Mouse (Mus musculus): ENCODE measurements around the gene Ddah2. TPM values are rescaled to one million over a fixed set of nuclear protein-coding genes. Genes with fewer than 3 reads are reported as not detected.

Gene Ddah2
- total and polyA plus RNA-seq, 3 experiments, result 52.4 to 242 (median 180) TPM

- ATAC-seq (ENCODE audit: extremely low read depth, insufficient number of reproducible peaks, low FRiP score, poor library complexity, severe bottlenecking) (no peak), DNase-seq (ENCODE audit: low spot score) (no peak)
- H3K4me1 ChIP-seq (ENCODE audit: insufficient read depth, low read depth, low read length), result peaks cover 76% of the 10 kb centered on the region
- no peaks in the 10 kb centered on the region for H3K27me3 ChIP-seq (ENCODE audit: insufficient read depth, low read length)
- H3K4me3 ChIP-seq (ENCODE audit: low read depth, low read length), result no peak overlapping the region
- no peaks in the 10 kb centered on the region for H3K9me3 ChIP-seq (replicated peaks)
- TF ChIP-seq TAL1 (conservative IDR thresholded peaks at IDR 0.05; ENCODE audit: low read depth, low read length) (no peak), CTCF (IDR thresholded peaks at IDR 0.05; ENCODE audit: low read depth, low read length) (no peak), POLR2AphosphoS5 (IDR thresholded peaks at IDR 0.05; ENCODE audit: insufficient replicate concordance, low read depth, low read length) (no peak), GATA2 (IDR thresholded peaks at IDR 0.05; ENCODE audit: borderline replicate concordance, low read depth, low read length) (no peak), GATA1 (IDR thresholded peaks at IDR 0.05; ENCODE audit: borderline replicate concordance, low read length) (no peak)
- peaks cover 100% of the 10 kb centered on the region for H3K36me3 ChIP-seq (replicated peaks)
Observed at GRCm38 (mm10) chr17:35096597-35096996, 37.8 kb downstream of the Ddah2 start.

- Histone ChIP-seq H3K4me3 (ENCODE audit: low read depth, low read length) (no peak overlapping the region), H3K27me3 (ENCODE audit: insufficient read depth, low read length) (no peaks in the 10 kb centered on the region), H3K4me1 (ENCODE audit: insufficient read depth, low read depth, low read length) (peaks cover 76% of the 10 kb centered on the region), H3K9me3 (replicated peaks) (no peaks in the 10 kb centered on the region), H3K36me3 (replicated peaks) (peaks cover 100% of the 10 kb centered on the region)
- TF ChIP-seq GATA2 (IDR thresholded peaks at IDR 0.05; ENCODE audit: borderline replicate concordance, low read depth, low read length), result no peak
- no peak for TF ChIP-seq CTCF (IDR thresholded peaks at IDR 0.05; ENCODE audit: low read depth, low read length)
- TF ChIP-seq TAL1 (conservative IDR thresholded peaks at IDR 0.05; ENCODE audit: low read depth, low read length), result no peak
- no peak for TF ChIP-seq GATA1 (IDR thresholded peaks at IDR 0.05; ENCODE audit: borderline replicate concordance, low read length)
- no peak for TF ChIP-seq POLR2AphosphoS5 (IDR thresholded peaks at IDR 0.05; ENCODE audit: insufficient replicate concordance, low read depth, low read length)
- ATAC-seq (ENCODE audit: extremely low read depth, insufficient number of reproducible peaks, low FRiP score, poor library complexity, severe bottlenecking) (no peak), DNase-seq (ENCODE audit: low spot score) (no peak)
Observed at GRCm38 (mm10) chr17:35097164-35097655, 38.4 kb downstream of the Ddah2 start.

GRCm38 (mm10) chr17:35100196-35100765 lies 41.4 kb downstream of the Ddah2 start:
- Histone ChIP-seq H3K9me3 (replicated peaks) (no peaks in the 10 kb centered on the region), H3K4me1 (ENCODE audit: insufficient read depth, low read depth, low read length) (peaks cover 81% of the 10 kb centered on the region), H3K4me3 (ENCODE audit: low read depth, low read length) (no peak overlapping the region), H3K27me3 (ENCODE audit: insufficient read depth, low read length) (no peaks in the 10 kb centered on the region), H3K36me3 (replicated peaks) (peaks cover 96% of the 10 kb centered on the region)
- DNase-seq (ENCODE audit: low spot score), result no peak
- no peak for ATAC-seq (ENCODE audit: extremely low read depth, insufficient number of reproducible peaks, low FRiP score, poor library complexity, severe bottlenecking)
- TF ChIP-seq CTCF (IDR thresholded peaks at IDR 0.05; ENCODE audit: low read depth, low read length) (no peak), GATA1 (IDR thresholded peaks at IDR 0.05; ENCODE audit: borderline replicate concordance, low read length) (no peak)

- no peak for ATAC-seq (ENCODE audit: extremely low read depth, insufficient number of reproducible peaks, low FRiP score, poor library complexity, severe bottlenecking)
- Histone ChIP-seq H3K9me3 (replicated peaks) (no peaks in the 10 kb centered on the region), H3K27me3 (ENCODE audit: insufficient read depth, low read length) (no peaks in the 10 kb centered on the region), H3K4me3 (ENCODE audit: low read depth, low read length) (no peak overlapping the region), H3K4me1 (ENCODE audit: insufficient read depth, low read depth, low read length) (peaks cover 86% of the 10 kb centered on the region), H3K36me3 (replicated peaks) (peaks cover 87% of the 10 kb centered on the region)
- DNase-seq (ENCODE audit: low spot score), result no peak
- TF ChIP-seq POLR2AphosphoS5 (IDR thresholded peaks at IDR 0.05; ENCODE audit: insufficient replicate concordance, low read depth, low read length), result no peak
- no peak for TF ChIP-seq TAL1 (conservative IDR thresholded peaks at IDR 0.05; ENCODE audit: low read depth, low read length)
- TF ChIP-seq CTCF (IDR thresholded peaks at IDR 0.05; ENCODE audit: low read depth, low read length), result no peak
- no peak for TF ChIP-seq GATA1 (IDR thresholded peaks at IDR 0.05; ENCODE audit: borderline replicate concordance, low read length)
- no peak for TF ChIP-seq GATA2 (IDR thresholded peaks at IDR 0.05; ENCODE audit: borderline replicate concordance, low read depth, low read length)
Observed at GRCm38 (mm10) chr17:35101161-35101560, 42.3 kb downstream of the Ddah2 start.

DNA sequence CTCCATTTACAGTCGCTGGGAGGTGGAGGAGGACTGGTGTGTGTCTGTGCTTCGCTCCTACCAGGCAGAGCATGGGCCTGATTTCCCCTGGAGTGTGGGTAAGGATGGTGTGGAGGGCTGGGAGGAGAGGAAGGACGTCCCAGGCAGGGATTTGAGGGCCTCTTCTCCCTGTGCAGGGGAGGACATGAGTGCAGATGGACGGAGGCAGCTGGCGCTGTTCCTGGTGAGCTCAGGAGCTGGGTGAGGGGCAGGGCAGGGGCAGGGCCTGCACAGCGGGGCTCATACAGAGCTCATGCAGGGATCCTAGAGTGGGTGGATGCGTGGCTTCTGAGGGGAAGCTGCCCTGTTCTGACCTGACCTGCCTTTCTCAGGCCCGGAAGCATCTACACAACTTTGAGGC lies 43.5 kb downstream of the Ddah2 start:
- no peaks in the 10 kb centered on the region for H3K27me3 ChIP-seq (ENCODE audit: insufficient read depth, low read length)
- DNase-seq (ENCODE audit: low spot score) (no peak), ATAC-seq (ENCODE audit: extremely low read depth, insufficient number of reproducible peaks, low FRiP score, poor library complexity, severe bottlenecking) (no peak)
- H3K4me1 ChIP-seq (ENCODE audit: insufficient read depth, low read depth, low read length), result peaks cover 86% of the 10 kb centered on the region
- no peaks in the 10 kb centered on the region for H3K9me3 ChIP-seq (replicated peaks)
- TF ChIP-seq GATA1 (IDR thresholded peaks at IDR 0.05; ENCODE audit: borderline replicate concordance, low read length) (no peak), TAL1 (conservative IDR thresholded peaks at IDR 0.05; ENCODE audit: low read depth, low read length) (no peak), CTCF (IDR thresholded peaks at IDR 0.05; ENCODE audit: low read depth, low read length) (no peak), POLR2AphosphoS5 (IDR thresholded peaks at IDR 0.05; ENCODE audit: insufficient replicate concordance, low read depth, low read length) (no peak), GATA2 (IDR thresholded peaks at IDR 0.05; ENCODE audit: borderline replicate concordance, low read depth, low read length) (no peak)
- H3K4me3 ChIP-seq (ENCODE audit: low read depth, low read length), result no peak overlapping the region; the same call in 1 of the 2 replicates
- H3K36me3 ChIP-seq (replicated peaks), result peaks cover 76% of the 10 kb centered on the region

DNA sequence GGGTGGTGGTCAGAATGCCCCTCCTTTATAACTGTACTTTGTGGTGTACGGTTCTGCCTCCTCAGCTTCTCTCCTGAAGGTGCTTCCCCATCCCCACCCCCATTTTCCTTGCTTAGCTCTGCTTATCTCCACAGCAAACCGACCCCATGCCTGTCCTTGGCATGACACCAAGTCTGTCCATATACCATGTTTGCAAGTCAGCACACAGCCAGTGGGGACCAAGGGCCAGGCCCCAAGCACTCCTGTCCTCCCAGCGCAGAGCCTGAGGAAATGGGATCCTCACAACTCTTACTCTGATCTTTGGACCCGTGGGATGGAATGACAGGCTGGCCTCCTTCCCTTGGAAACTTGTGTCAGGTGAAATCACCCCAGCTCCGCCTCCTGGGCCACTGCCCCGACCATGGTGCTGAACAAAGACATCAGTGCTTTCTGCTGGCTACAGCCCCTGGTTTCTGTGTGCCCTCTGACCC lies 44.4 kb downstream of the Ddah2 start:
- Histone ChIP-seq H3K4me1 (ENCODE audit: insufficient read depth, low read depth, low read length) (peaks cover 83% of the 10 kb centered on the region), H3K9me3 (replicated peaks) (no peaks in the 10 kb centered on the region), H3K27me3 (ENCODE audit: insufficient read depth, low read length) (no peaks in the 10 kb centered on the region), H3K4me3 (ENCODE audit: low read depth, low read length) (peak overlapping the region; percentile 49; the same call in 1 of the 2 replicates), H3K36me3 (replicated peaks) (peaks cover 66% of the 10 kb centered on the region)
- no peak for DNase-seq (ENCODE audit: low spot score)
- ATAC-seq (ENCODE audit: extremely low read depth, insufficient number of reproducible peaks, low FRiP score, poor library complexity, severe bottlenecking), result no peak
- TF ChIP-seq GATA2 (IDR thresholded peaks at IDR 0.05; ENCODE audit: borderline replicate concordance, low read depth, low read length), result no peak
- TF ChIP-seq TAL1 (conservative IDR thresholded peaks at IDR 0.05; ENCODE audit: low read depth, low read length), result no peak
- no peak for TF ChIP-seq POLR2AphosphoS5 (IDR thresholded peaks at IDR 0.05; ENCODE audit: insufficient replicate concordance, low read depth, low read length)
- TF ChIP-seq CTCF (IDR thresholded peaks at IDR 0.05; ENCODE audit: low read depth, low read length), result no peak
- TF ChIP-seq GATA1 (IDR thresholded peaks at IDR 0.05; ENCODE audit: borderline replicate concordance, low read length), result no peak
